Mouse (Mus musculus): ENCODE results near the gene Jund. TPM values are rescaled to one million over a fixed set of nuclear protein-coding genes. Genes with fewer than 3 reads are reported as not detected.

Gene Jund
- polyA plus RNA-seq, 1 experiment from 2014 or later, result 49.6 TPM

- WGBS, result 54% methylated on average over 19 of the region's 19 CpGs
- no peak for DNase-seq (ENCODE audit: extremely low spot score, low spot score)
Observed at GRCm38 (mm10) chr8:70745691-70746220, 47.0 kb downstream of the Jund start.

DNA sequence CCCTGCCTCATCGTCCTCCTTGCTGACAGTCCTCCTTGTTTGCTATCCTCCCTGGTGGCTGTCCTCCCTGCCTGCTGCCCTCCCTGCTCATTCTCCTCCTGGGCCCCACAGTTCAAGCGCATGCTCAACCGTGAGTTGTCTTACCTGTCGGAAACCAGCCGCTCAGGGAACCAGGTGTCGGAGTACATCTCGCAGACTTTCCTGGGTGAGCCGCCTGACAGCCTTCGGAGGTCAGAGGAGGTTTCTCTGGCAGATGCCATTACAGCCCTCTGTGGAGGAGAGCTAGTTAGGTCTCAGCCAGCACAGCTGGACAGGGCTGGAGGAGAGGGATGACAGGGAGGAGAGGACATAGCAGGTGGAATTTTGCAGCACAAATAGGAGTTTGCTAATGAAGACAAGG lies 47.9 kb downstream of the Jund start:
- peaks cover 25% of the 10 kb centered on the region for H3K4me1 ChIP-seq
- WGBS, result 79% methylated on average over 9 of the region's 9 CpGs
- no peak overlapping the region for H3K4me3 ChIP-seq
- H3K27me3 ChIP-seq (ENCODE audit: poor library complexity, severe bottlenecking), result peaks cover 88% of the 10 kb centered on the region
- DNase-seq (ENCODE audit: extremely low spot score, low spot score), result no peak
- H3K36me3 ChIP-seq (replicated peaks), result no peaks in the 10 kb centered on the region
- H3K9me3 ChIP-seq, result no peaks in the 10 kb centered on the region; the same call in 1 of the 2 replicates
- H3K27ac ChIP-seq, result no peak overlapping the region

More at GRCm38 (mm10) chr8:70745691-70746220, 47.0 kb downstream of the Jund start:
- Histone ChIP-seq H3K4me3 (no peak overlapping the region), H3K27me3 (ENCODE audit: poor library complexity, severe bottlenecking) (peaks cover 97% of the 10 kb centered on the region), H3K27ac (no peak overlapping the region), H3K9me3 (no peaks in the 10 kb centered on the region; the same call in 1 of the 2 replicates), H3K36me3 (replicated peaks) (no peaks in the 10 kb centered on the region), H3K4me1 (peaks cover 27% of the 10 kb centered on the region)

DNA sequence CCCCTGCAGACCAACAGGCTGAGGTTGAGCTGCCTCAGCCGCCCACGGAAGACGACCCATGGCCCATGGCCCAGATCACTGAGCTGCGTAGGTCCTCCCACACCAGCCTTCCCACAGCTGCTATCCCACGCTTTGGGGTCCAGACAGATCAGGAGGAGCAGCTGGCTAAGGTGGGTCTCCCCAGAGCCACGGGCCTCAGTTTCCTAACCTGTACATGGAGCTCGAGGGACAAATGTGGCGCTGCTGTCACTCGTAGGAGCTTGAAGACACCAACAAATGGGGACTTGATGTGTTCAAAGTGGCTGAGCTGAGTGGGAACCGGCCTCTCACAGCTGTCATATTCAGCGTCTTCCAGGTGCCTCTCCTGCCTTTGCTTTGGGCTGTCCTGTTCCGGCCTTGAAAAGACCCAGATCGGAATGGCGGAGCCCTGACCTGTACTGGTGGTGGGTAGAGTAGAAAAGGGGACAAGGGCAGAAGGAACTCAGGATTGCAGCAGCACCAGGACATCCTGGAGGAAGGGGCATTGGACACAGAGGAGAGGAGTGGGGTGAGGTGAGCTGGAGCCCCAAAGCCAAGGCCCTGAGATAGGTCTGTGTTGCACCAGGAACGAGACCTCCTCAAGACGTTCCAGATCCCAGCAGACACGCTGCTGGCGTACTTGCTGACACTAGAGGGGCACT lies 48.6 kb downstream of the Jund start:
- 88% methylated on average over 18 of the region's 18 CpGs for WGBS
- Histone ChIP-seq H3K9me3 (no peaks in the 10 kb centered on the region; the same call in 1 of the 2 replicates), H3K36me3 (replicated peaks) (no peaks in the 10 kb centered on the region), H3K27me3 (ENCODE audit: poor library complexity, severe bottlenecking) (peaks cover 81% of the 10 kb centered on the region), H3K4me3 (no peak overlapping the region), H3K27ac (no peak overlapping the region), H3K4me1 (peaks cover 24% of the 10 kb centered on the region)
- no peak for DNase-seq (ENCODE audit: extremely low spot score, low spot score)

- Histone ChIP-seq H3K9me3 (no peaks in the 10 kb centered on the region; the same call in 1 of the 2 replicates), H3K4me1 (peaks cover 24% of the 10 kb centered on the region), H3K27ac (no peak overlapping the region), H3K36me3 (replicated peaks) (no peaks in the 10 kb centered on the region), H3K27me3 (ENCODE audit: poor library complexity, severe bottlenecking) (peaks cover 70% of the 10 kb centered on the region), H3K4me3 (no peak overlapping the region)
- no peak for DNase-seq (ENCODE audit: extremely low spot score, low spot score)
- WGBS, result 87% methylated on average over 23 of the region's 23 CpGs
Observed at GRCm38 (mm10) chr8:70748246-70749096, 49.7 kb downstream of the Jund start.

GRCm38 (mm10) chr8:70749097-70749674 lies 50.4 kb downstream of the Jund start:
- H3K4me3 ChIP-seq, result no peak overlapping the region
- no peaks in the 10 kb centered on the region; the same call in 1 of the 2 replicates for H3K9me3 ChIP-seq
- DNase-seq (ENCODE audit: extremely low spot score, low spot score), result no peak
- no peak overlapping the region for H3K27ac ChIP-seq
- H3K27me3 ChIP-seq (ENCODE audit: poor library complexity, severe bottlenecking), result peaks cover 62% of the 10 kb centered on the region
- H3K4me1 ChIP-seq, result peaks cover 22% of the 10 kb centered on the region
- 82% methylated on average over 19 of the region's 19 CpGs for WGBS
- H3K36me3 ChIP-seq (replicated peaks), result no peaks in the 10 kb centered on the region

Other genes starting within 250 kb of the Jund start
- gene Klhl26, start 222.0 kb upstream of the Jund start, polyA plus RNA-seq (2016; fragmentation: Nextera tagmentation; extraction: Ambion mirVana), result 19.9 and 20.2 TPM in 2 replicates
- 16.7 and 19.5 TPM in 2 replicates for gene Tmem59l, start 211.6 kb upstream of the Jund start, polyA plus RNA-seq (2016; fragmentation: Nextera tagmentation; extraction: Ambion mirVana)
- 34.1 and 48.4 TPM in 2 replicates for gene Crlf1, start 205.8 kb upstream of the Jund start, polyA plus RNA-seq (2016; fragmentation: Nextera tagmentation; extraction: Ambion mirVana)
- gene Rex1bd, start 192.2 kb upstream of the Jund start, polyA plus RNA-seq (2016; fragmentation: Nextera tagmentation; extraction: Ambion mirVana), result 126 and 136 TPM in 2 replicates
- gene Uba52, start 188.1 kb upstream of the Jund start, polyA plus RNA-seq (2016; fragmentation: Nextera tagmentation; extraction: Ambion mirVana), result 879 and 899 TPM in 2 replicates
- gene Fkbp8, start 171.2 kb upstream of the Jund start, polyA plus RNA-seq (2016; fragmentation: Nextera tagmentation; extraction: Ambion mirVana), result 295 and 303 TPM in 2 replicates
- 52.6 and 57.2 TPM in 2 replicates for gene Kxd1, start 171.0 kb upstream of the Jund start, polyA plus RNA-seq (2016; fragmentation: Nextera tagmentation; extraction: Ambion mirVana)
- 20.8 and 22.7 TPM in 2 replicates for gene Ell, start 159.5 kb upstream of the Jund start, polyA plus RNA-seq (2016; fragmentation: Nextera tagmentation; extraction: Ambion mirVana)
- 166 and 170 TPM in 2 replicates for gene Isyna1, start 104.6 kb upstream of the Jund start, polyA plus RNA-seq (2016; fragmentation: Nextera tagmentation; extraction: Ambion mirVana)
- 74.4 and 84.1 TPM in 2 replicates for gene Ssbp4, start 90.1 kb upstream of the Jund start, polyA plus RNA-seq (2016; fragmentation: Nextera tagmentation; extraction: Ambion mirVana)
- gene Lrrc25, start 82.8 kb upstream of the Jund start, polyA plus RNA-seq (2016; fragmentation: Nextera tagmentation; extraction: Ambion mirVana), result 0.49 and 0.87 TPM in 2 replicates
- gene Gdf15, start 66.5 kb upstream of the Jund start, polyA plus RNA-seq (2016; fragmentation: Nextera tagmentation; extraction: Ambion mirVana), result not detected in 2 replicates
- gene Pgpep1, start 38.6 kb upstream of the Jund start, polyA plus RNA-seq (2016; fragmentation: Nextera tagmentation; extraction: Ambion mirVana), result 40.5 and 49.3 TPM in 2 replicates
- 336 and 339 TPM in 2 replicates for gene Lsm4, start 25.7 kb upstream of the Jund start, polyA plus RNA-seq (2016; fragmentation: Nextera tagmentation; extraction: Ambion mirVana)
- gene Iqcn, start 4.5 kb downstream of the Jund start, polyA plus RNA-seq (2016; fragmentation: Nextera tagmentation; extraction: Ambion mirVana), result 0.02 TPM in 1 of 2 replicates, not detected in the other
- gene Gm3336, start 19.6 kb downstream of the Jund start, polyA plus RNA-seq (2016; fragmentation: Nextera tagmentation; extraction: Ambion mirVana), result not detected in 2 replicates
- 0.38 and 0.68 TPM in 2 replicates for gene Pde4c, start 24.8 kb downstream of the Jund start, polyA plus RNA-seq (2016; fragmentation: Nextera tagmentation; extraction: Ambion mirVana)
- 10.5 and 12.2 TPM in 2 replicates for gene Rab3a, start 55.7 kb downstream of the Jund start, polyA plus RNA-seq (2016; fragmentation: Nextera tagmentation; extraction: Ambion mirVana)
- 30.8 and 34.3 TPM in 2 replicates for gene Mpv17l2, start 62.0 kb downstream of the Jund start, polyA plus RNA-seq (2016; fragmentation: Nextera tagmentation; extraction: Ambion mirVana)
- gene Pik3r2, start 77.8 kb downstream of the Jund start, polyA plus RNA-seq (2016; fragmentation: Nextera tagmentation; extraction: Ambion mirVana), result 67.1 and 69.2 TPM in 2 replicates
- 12.0 and 14.9 TPM in 2 replicates for gene Mast3, start 106.1 kb downstream of the Jund start, polyA plus RNA-seq (2016; fragmentation: Nextera tagmentation; extraction: Ambion mirVana)
- gene Il12rb1, start 109.5 kb downstream of the Jund start, polyA plus RNA-seq (2016; fragmentation: Nextera tagmentation; extraction: Ambion mirVana), result 0.12 TPM in 1 of 2 replicates, not detected in the other
- gene Arrdc2, start 140.8 kb downstream of the Jund start, polyA plus RNA-seq (2016; fragmentation: Nextera tagmentation; extraction: Ambion mirVana), result 4.8 and 5.7 TPM in 2 replicates
- 4.7 and 5.9 TPM in 2 replicates for gene Kcnn1, start 164.3 kb downstream of the Jund start, polyA plus RNA-seq (2016; fragmentation: Nextera tagmentation; extraction: Ambion mirVana)
- gene Ccdc124, start 175.0 kb downstream of the Jund start, polyA plus RNA-seq (2016; fragmentation: Nextera tagmentation; extraction: Ambion mirVana), result 184 and 186 TPM in 2 replicates
- 0.36 and 0.38 TPM in 2 replicates for gene Slc5a5, start 193.8 kb downstream of the Jund start, polyA plus RNA-seq (2016; fragmentation: Nextera tagmentation; extraction: Ambion mirVana)
- 3,478 and 3,689 TPM in 2 replicates for gene Rpl18a, start 198.5 kb downstream of the Jund start, polyA plus RNA-seq (2016; fragmentation: Nextera tagmentation; extraction: Ambion mirVana)
- gene Map1s, start 207.0 kb downstream of the Jund start, polyA plus RNA-seq (2016; fragmentation: Nextera tagmentation; extraction: Ambion mirVana), result 69.1 and 69.3 TPM in 2 replicates

Measured in forebrain, embryonic 10.5 days (tissue).